Mouse (Mus musculus) stomach, adult 2 months (tissue): Measurements from ENCODE around the gene Entpd5. TPM values are rescaled to one million over a fixed set of nuclear protein-coding genes. Genes with fewer than 3 reads are reported as not detected.

Experiments used
- polyA plus RNA-seq: library from polyadenylated mRNA; depleted of rRNA; stranded (reverse); fragments of >200 nt; gene quantifications from 2 replicates; pipeline ENCODE4 v1.2.3, GENCODE M21; 2012; rRNA removed

Entpd5 gene
- polyA plus RNA-seq, result 4.5 and 6.2 TPM in 2 replicates

DNA sequence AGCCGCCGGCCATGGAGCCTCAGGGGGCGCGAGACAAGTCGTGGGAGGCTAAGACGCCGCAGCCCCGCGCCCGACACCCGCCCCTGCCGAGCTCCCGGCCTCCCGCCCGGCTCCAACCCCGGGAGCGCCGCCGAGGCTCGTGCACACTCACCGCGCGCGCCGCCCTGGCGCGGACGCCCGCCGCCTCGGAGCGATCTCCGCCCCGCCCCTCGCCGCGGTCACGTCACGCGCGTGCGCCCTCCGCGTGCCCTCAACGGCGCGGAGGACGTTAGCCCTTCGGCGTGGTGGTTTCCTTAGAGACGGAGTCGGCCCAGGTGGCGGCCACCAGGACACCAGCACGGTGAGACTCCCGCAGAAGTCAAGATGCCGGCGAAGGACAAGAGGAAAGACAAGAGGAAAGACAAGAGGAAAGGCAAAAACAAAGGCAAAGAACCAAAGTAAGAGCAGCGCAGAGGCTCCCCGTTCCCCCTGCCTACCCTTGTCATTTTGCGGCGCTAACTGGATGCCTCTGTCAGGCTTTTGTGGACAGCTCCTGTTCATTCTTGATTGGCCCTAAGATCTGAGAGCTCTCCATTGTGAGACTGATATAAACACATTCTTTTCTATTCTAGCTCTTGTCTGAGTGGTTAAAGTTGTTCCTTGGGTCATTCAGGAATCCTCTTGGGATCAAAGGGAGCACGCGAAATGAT, at the start of gene Entpd5, which contains the start of gene Bbof1:
Gene Entpd5, minus strand, starts transcription at position 211 of the 689 bp plus-strand sequence.
Gene Bbof1, plus strand, starts transcription at position 253 of the 689 bp plus-strand sequence.

DNA sequence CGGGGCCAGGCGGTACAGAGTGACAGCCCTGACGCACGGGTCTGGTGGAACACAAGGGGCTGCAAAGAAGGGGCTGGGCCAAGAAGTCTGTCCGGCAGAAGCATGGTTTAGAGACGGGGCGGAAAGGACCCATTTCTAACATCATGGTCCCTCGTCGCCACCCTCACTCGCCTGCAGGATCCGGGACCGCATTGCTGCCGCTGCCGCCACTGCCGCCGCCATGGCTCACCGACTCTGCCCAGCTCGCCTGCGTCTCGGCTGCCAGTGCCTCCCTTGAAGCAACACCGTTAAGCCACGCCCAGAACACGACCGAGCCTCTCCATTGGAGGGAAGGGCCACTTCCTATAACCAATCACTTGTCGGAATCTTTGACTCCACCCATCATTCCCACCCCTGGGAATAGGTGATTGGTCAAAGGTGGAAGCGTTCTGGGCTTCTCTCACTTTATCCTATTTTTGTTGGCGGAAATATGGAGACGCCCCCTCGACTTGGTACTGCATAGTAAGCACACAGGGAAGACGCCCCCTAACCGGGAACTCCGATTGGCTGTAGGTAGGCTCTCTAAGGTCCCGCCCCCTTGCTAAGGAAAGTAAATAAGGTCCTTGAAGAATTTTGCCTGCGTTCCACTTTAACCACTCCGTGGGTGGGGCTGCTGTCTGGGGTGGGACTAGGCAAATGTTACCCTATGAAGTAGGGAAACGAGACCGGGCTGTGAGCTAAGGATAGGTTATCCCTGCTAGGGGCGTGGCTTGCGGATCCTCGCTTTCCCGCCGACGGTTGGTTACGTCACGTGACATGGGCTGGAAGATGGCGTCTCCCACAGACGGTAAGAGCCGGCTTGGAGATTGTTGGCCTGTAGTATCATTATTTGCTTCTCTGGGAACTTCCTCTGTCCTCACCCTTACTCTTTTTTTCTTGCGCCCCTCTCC, 42.2 kb upstream of the Entpd5 start, which contains the start of the genes Aldh6a1 and Lin52:
Gene Aldh6a1, minus strand, starts transcription at position 287 of the 929 bp plus-strand sequence.
Gene Lin52, plus strand, starts transcription at position 705 of the 929 bp plus-strand sequence.

DNA sequence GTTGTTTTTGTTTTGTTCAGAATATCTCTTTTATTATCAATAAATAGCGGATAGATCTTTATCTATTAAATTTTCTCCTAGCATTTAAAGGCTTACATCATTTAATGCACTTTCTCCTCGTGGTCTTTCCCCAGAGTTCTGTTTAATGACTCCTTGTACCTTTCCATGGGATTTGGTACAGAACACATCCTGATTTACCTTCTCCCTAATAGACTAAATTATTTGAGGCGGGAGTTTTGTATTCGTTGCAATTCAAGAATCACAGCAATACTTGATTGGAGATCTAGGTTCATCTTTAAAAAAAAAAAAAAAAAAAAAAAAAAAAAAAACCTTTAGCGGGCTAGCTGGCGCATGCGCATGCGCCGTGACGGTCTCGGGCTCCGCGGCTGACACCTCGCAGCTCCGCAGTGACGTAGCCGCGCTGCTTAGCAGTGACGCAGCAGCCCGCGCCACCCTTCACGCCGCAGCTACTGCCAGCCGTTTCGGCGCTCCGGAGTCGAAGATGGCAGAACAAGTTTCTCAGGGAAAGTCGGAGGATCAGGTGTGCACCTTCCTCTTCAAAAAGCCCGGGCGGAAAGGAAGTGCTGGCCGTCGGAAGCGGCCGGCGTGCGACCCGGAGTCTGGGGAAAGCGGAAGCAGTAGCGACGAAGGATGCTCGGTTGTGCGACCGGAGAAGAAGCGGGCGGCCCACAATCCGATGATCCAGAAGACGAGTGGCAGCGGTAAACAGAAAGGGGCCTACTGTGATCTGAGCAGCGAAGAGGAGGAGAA, 8.2 kb upstream of the Entpd5 start, which contains the start of gene Rnf113a2:
Gene Rnf113a2, plus strand, starts transcription at position 363 of the 771 bp plus-strand sequence.

DNA sequence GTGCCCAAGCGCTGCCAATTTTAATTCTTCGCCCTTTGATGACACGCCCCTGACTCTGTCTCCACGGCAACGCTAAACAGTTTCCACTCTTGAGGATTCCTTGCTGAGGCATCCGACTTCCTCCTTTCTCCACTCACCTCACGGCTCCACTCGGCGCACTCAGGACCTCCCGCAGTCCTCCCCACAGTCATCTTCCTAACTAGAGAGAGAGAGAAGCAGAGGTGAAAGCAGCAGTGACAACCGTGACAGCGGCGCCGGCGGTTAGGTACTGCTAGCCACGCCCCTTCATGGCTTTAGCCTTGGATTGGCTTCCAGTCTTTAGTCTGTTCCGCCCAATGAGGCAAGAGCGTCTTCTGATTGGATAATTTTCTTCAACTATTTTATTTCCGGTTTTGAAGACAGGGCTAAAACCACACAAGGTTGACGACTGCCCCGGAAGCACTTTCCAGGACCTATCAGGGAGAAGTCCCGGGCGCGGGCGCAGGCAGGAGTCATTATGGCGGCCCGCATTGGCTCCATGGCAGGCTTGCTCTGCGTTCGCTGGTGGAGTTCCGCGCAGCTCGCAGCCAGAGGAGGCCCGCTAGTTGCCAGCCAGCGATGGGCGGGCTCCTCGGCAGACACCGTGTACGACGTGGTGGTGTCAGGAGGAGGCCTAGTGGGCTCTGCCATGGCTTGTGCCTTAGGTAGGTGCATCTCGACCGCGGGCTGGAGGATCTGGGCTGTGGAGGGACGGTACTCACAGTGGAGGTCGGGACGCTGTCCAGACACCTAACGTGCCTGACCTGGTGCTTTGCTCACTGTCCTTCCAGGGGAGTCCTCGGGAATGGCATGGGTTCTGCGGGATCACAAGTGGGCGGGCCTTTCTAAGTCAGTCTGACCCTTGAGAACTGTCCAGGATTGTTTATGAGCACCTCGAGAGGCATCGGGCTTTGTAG, 47.0 kb downstream of the Entpd5 start, which contains the start of the genes Coq6 and Fam161b:
Gene Coq6, plus strand, starts transcription at position 103 of the 935 bp plus-strand sequence.
Gene Fam161b, minus strand, starts transcription at position 279 of the 935 bp plus-strand sequence.

Other genes with a start within 250 kb of the Entpd5 start
- 4.8 and 5.7 TPM in 2 replicates for gene Elmsan1, start 190.1 kb downstream of the Entpd5 start, polyA plus RNA-seq
- gene Ptgr2, start 123.8 kb downstream of the Entpd5 start, polyA plus RNA-seq, result 1.5 and 2.0 TPM in 2 replicates
- 5.9 and 7.5 TPM in 2 replicates for gene Zfp410, start 92.2 kb downstream of the Entpd5 start, polyA plus RNA-seq
- gene Coq6, start 47.4 kb downstream of the Entpd5 start, polyA plus RNA-seq, result 19.0 and 23.1 TPM in 2 replicates
- 0.31 and 0.45 TPM in 2 replicates for gene Fam161b, start 47.2 kb downstream of the Entpd5 start, polyA plus RNA-seq
- gene Bbof1, start within 50 bp of the Entpd5 start, polyA plus RNA-seq, result not detected in 2 replicates
- gene Rnf113a2, start 8.2 kb upstream of the Entpd5 start, polyA plus RNA-seq, result 0.17 and 0.57 TPM in 2 replicates
- 4.3 and 6.6 TPM in 2 replicates for gene Aldh6a1, start 42.0 kb upstream of the Entpd5 start, polyA plus RNA-seq
- 1.6 and 2.8 TPM in 2 replicates for gene Lin52, start 42.4 kb upstream of the Entpd5 start, polyA plus RNA-seq
- gene Vsx2, start 160.7 kb upstream of the Entpd5 start, polyA plus RNA-seq, result not detected in 2 replicates
- gene Abcd4, start 208.4 kb upstream of the Entpd5 start, polyA plus RNA-seq, result 12.8 and 14.0 TPM in 2 replicates
- gene Vrtn, start 232.0 kb upstream of the Entpd5 start, polyA plus RNA-seq, result not detected in 2 replicates